Mouse (Mus musculus) yolk sac, embryonic 10.5 days (tissue): ENCODE results near the gene 1110057P08Rik.
"Not testable (repeated sequence)": the region's sequence is repeated elsewhere in the genome, so short reads cannot be mapped to it uniquely, and the experiment has no call there.

Experiments
- DNase-seq: peaks from one replicate; pipeline ENCODE4 v3.0.0-alpha.2; 2017; ENCODE audit warnings: low spot score

1110057P08Rik gene

GRCm38 (mm10) chr16:89174435-89174834 is at the start of gene 1110057P08Rik:
Gene 1110057P08Rik (plus strand): TSS chr16:89174735.
- DNase-seq = no peak

GRCm38 (mm10) chr16:89140551-89140950 is 34.0 kb upstream of the 1110057P08Rik start, which contains the start of gene Gm6358:
Gene Gm6358 (plus strand): TSS chr16:89140851.
- DNase-seq = no peak

DNA sequence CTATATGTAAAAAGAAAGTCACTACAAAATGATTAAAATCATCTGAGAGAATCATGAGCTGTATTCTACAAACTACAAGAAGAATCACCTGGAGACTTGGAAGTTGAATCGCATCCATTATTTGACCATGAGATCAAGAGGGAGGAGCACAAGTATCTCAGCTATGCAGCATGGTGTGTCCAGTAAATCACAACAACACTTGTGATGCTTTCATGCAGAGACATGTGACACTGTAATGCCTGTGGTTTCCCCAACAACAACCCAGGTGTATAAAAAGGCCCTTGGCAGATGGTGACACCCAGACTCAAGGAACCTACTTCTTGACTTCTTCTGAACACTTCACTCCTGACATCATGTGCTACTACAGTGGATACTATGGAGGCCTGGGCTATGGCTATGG is 23.7 kb upstream of the 1110057P08Rik start, which contains the start of gene Gm10061:
Gm10061 (plus strand) TSS at position 301 of the 400 bp plus-strand sequence.
- DNase-seq = no peak

DNA sequence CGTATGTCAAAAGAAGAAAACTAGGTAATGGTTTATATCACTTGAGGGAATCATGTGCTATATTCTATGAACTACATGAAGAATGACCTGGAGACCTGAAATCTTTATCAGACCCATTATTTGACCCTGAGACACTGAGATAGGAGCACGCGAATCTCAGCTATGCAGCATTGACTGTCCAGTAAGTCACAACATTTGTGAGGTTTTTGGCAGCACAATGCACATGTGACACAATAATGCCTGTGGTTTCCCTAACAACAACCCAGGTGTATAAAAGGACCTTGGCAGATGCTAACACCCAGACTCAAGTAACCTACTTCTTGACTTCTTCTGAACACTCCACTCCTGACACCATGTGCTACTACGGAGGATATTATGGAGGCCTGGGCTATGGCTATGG is 16.9 kb upstream of the 1110057P08Rik start, which contains the start of gene Gm9789:
Gm9789 (plus strand) TSS at position 301 of the 400 bp plus-strand sequence.
- no peak for DNase-seq

DNA sequence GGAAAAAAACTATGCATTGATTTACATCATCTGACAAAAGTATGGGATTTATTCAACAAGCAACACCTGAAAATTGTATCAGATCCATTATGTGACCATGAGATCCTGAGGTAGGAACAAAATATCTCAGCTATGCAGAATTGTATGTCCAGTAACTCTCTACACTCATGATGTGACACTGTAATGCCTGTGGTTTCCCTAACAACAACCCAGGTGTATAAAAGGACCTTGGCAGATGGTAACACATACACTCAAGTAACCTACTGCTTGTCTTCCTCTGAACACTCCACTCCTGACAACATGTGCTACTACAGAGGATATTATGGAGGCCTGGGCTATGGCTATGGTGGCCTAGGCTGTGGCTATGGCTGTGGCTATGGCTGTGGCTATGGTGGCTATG is 5.3 kb upstream of the 1110057P08Rik start, which contains the start of gene Gm7735:
Gm7735 (plus strand) TSS at position 301 of the 400 bp plus-strand sequence.
- not testable (repeated sequence) for DNase-seq

DNA sequence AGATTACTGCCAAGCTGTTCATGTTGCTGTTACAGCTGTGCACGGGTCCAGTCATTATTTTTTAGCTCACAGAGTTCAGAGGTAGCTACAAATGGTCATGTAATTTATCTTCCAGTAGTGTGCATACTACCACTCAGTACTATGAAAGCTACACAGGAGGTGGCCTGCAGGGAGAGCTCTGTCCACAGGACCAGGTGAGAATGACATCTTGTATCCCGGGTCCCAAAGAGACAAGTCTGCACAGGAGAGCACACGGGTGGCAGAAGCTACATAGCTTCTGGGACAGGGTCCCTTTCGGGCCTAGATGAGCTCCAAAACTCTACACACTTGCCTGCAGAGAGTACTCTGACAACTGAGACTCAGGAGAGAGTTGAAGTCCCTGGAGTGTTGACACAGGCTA is 14.1 kb downstream of the 1110057P08Rik start:
- DNase-seq = no peak

DNA sequence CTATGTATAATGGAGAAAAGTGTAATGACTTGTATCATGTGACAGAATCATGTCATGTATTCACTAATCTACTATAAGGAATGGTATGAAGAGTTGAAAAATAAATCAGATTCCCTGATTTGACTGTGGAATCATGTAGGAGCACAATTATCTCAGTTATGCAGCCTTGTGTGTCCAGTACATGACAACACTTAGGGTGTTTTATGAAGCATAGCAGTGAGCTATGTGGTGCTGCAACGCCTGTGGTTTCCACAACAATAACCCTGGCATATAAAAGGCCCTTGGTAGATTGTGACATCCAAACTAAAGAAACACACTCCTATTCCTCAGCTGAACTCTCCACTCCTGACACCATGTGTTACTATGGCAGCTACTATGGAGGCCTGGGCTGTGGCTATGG is 31.0 kb downstream of the 1110057P08Rik start, which contains the start of gene Krtap20-2:
Krtap20-2 (plus strand) TSS at position 301 of the 400 bp plus-strand sequence.
- DNase-seq = no peak
